ENCODE assay signal across 22 mouse cellular contexts in genomic region chr4:121225177-121225576, GRCm38 (mm10). TPM values are rescaled to one million over a fixed set of nuclear protein-coding genes. Genes with fewer than 3 reads are reported as not detected.
DNase-seq lines count a peak whose midpoint lies in the region; ATAC-seq and TF ChIP-seq lines count a peak whose summit lies in the region.
"Had no signal": no experiment of that assay in that cellular context is flagged by ENCODE, and none has a peak within 500 bp of the region (broad histone marks: within the 10 kb centered on the region; RNA-seq: fewer than 3 reads in every experiment).

No protein-coding gene starts in this region.

- in situ Hi-C loops in Patski (cut with MboI; ENCODE audit: low pct_unique_long_range_greater_than_20kb): loop anchor here (10.0 to 25.0 kb wide), 2 partner anchors 180 to 1862 kb away; no protein-coding TSS in a partner anchor

- H3K4me2 ChIP-seq in kidney, embryonic 15.5 days: no peak overlapping the region
- no peak overlapping the region for H3K4me2 ChIP-seq in midbrain, postnatal 0 days (ENCODE audit: low read depth, low read length, poor library complexity, severe bottlenecking)
- H3K4me2 ChIP-seq in midbrain, embryonic 16.5 days (ENCODE audit: low read length): no peak overlapping the region
- H3K4me2 ChIP-seq: hindbrain, embryonic 12.5 days; intestine, embryonic 15.5 days; midbrain, embryonic 12.5 days; neural tube, embryonic 13.5 days had no signal

- TF ChIP-seq POLR2A in kidney, adult 2 months (IDR thresholded peaks at IDR 0.05; ENCODE audit: low read depth, low read length): no peak

- H3K4me1 ChIP-seq in kidney, adult 2 months (ENCODE audit: control insufficient read depth, insufficient read depth, low read length): no peaks in the 10 kb centered on the region
- H3K4me1 ChIP-seq in kidney, embryonic 15.5 days: no peaks in the 10 kb centered on the region
- no peaks in the 10 kb centered on the region for H3K4me1 ChIP-seq in midbrain, postnatal 0 days (ENCODE audit: insufficient read depth, low read length)
- H3K4me1 ChIP-seq in midbrain, embryonic 16.5 days (ENCODE audit: control insufficient read depth, insufficient read depth, low read length): no peaks in the 10 kb centered on the region
- H3K4me1 ChIP-seq: hindbrain, embryonic 12.5 days; intestine, embryonic 15.5 days; midbrain, embryonic 12.5 days; neural tube, embryonic 13.5 days had no signal

- no peaks in the 10 kb centered on the region for H3K36me3 ChIP-seq in kidney, adult 2 months (ENCODE audit: control insufficient read depth, insufficient read depth, low read length)
- no peaks in the 10 kb centered on the region for H3K36me3 ChIP-seq in kidney, embryonic 15.5 days
- no peaks in the 10 kb centered on the region for H3K36me3 ChIP-seq in midbrain, postnatal 0 days (ENCODE audit: insufficient read depth, low read length)
- no peaks in the 10 kb centered on the region for H3K36me3 ChIP-seq in midbrain, embryonic 16.5 days (ENCODE audit: control insufficient read depth, insufficient read depth, low read length)
- H3K36me3 ChIP-seq: hindbrain, embryonic 12.5 days; intestine, embryonic 15.5 days; midbrain, embryonic 12.5 days; neural tube, embryonic 13.5 days had no signal

- CTCF ChIA-PET in Patski (lab: Charles Lee): no interaction called here

- TF ChIP-seq CTCF in kidney, adult 2 months (conservative IDR thresholded peaks at IDR 0.05; ENCODE audit: insufficient read depth, insufficient read length, low read depth, low read length): no peak
- 0 out of 2 replicates have a peak, but pooled peaks have one; percentile 7 for TF ChIP-seq CTCF in midbrain, postnatal 0 days (IDR thresholded peaks at IDR 0.05)
- peak; percentile 36 for TF ChIP-seq CTCF in Patski (IDR thresholded peaks at IDR 0.05)

- H3K27me3 ChIP-seq in kidney, adult 2 months (replicated peaks; ENCODE audit: control insufficient read depth, insufficient read depth, low read length): no peaks in the 10 kb centered on the region; the same call in 1 of the 2 replicates
- no peaks in the 10 kb centered on the region for H3K27me3 ChIP-seq in kidney, embryonic 15.5 days
- H3K27me3 ChIP-seq in midbrain, postnatal 0 days (ENCODE audit: insufficient read depth, low read length): no peaks in the 10 kb centered on the region
- no peaks in the 10 kb centered on the region; the same call in 1 of the 2 replicates for H3K27me3 ChIP-seq in midbrain, embryonic 16.5 days (ENCODE audit: control insufficient read depth, insufficient read depth, low read depth, low read length)
- H3K27me3 ChIP-seq in Patski: peaks cover 8% of the 10 kb centered on the region
- H3K27me3 ChIP-seq: hindbrain, embryonic 12.5 days; intestine, embryonic 15.5 days had no signal

- WGBS in kidney, adult 2 months: 81% methylated on average over 4 of the region's 4 CpGs
- WGBS in kidney, embryonic 15.5 days: 83% methylated on average over 4 of the region's 4 CpGs
- WGBS in midbrain, postnatal 0 days: 89% methylated on average over 4 of the region's 4 CpGs
- 89% methylated on average over 4 of the region's 4 CpGs for WGBS in midbrain, embryonic 16.5 days

- POLR2A ChIA-PET in Patski (lab: Charles Lee): no interaction called here

- ATAC-seq in kidney, embryonic 15.5 days (replicated peaks; ENCODE audit: low FRiP score): no peak
- no peak for ATAC-seq in midbrain, postnatal 0 days (ENCODE audit: low FRiP score)
- ATAC-seq in midbrain, embryonic 16.5 days: no peak
- no peak for ATAC-seq in Patski
- ATAC-seq: forebrain, embryonic 16.5 days; intestine, embryonic 15.5 days had no signal

- no peak overlapping the region for H3K9ac ChIP-seq in kidney, embryonic 15.5 days
- no peak overlapping the region for H3K9ac ChIP-seq in midbrain, postnatal 0 days (replicated peaks; ENCODE audit: low read length, poor library complexity, severe bottlenecking)
- no peak overlapping the region for H3K9ac ChIP-seq in midbrain, embryonic 16.5 days (ENCODE audit: low read depth, low read length)
- H3K9ac ChIP-seq: hindbrain, embryonic 12.5 days; intestine, embryonic 15.5 days; midbrain, embryonic 12.5 days; neural tube, embryonic 13.5 days had no signal

- H3K4me3 ChIP-seq in kidney, adult 2 months (ENCODE audit: insufficient read depth, low read depth, low read length): no peak overlapping the region
- no peak overlapping the region for H3K4me3 ChIP-seq in kidney, embryonic 15.5 days (replicated peaks)
- no peak overlapping the region for H3K4me3 ChIP-seq in midbrain, postnatal 0 days (ENCODE audit: low read depth, low read length)
- H3K4me3 ChIP-seq in midbrain, embryonic 16.5 days (ENCODE audit: low read depth, low read length): no peak overlapping the region
- H3K4me3 ChIP-seq: hindbrain, embryonic 12.5 days; intestine, embryonic 15.5 days; midbrain, embryonic 12.5 days; neural tube, embryonic 13.5 days had no signal

- peak; percentile 17 for DNase-seq in kidney, adult 2 months
- DNase-seq in midbrain, postnatal 0 days (ENCODE audit: low spot score): no peak
- DNase-seq in Patski (ENCODE audit: low read depth, low spot score): no peak
- no peak for DNase-seq in adipocyte (ENCODE audit: low spot score)
- no peak for DNase-seq in adrenal gland, adult 2 months
- DNase-seq: adrenal gland, postnatal 10 days; cerebellum, postnatal 10 days; embryo, embryonic 11 days; heart, postnatal 14 days; left cerebral cortex, postnatal 4 days; liver; lung, adult 18-20 months; right cerebral cortex, adult 18-20 months; thymus, postnatal 25 days had no signal

- no peaks in the 10 kb centered on the region for H3K9me3 ChIP-seq in kidney, embryonic 15.5 days (replicated peaks)
- H3K9me3 ChIP-seq in midbrain, postnatal 0 days (ENCODE audit: low read length): no peaks in the 10 kb centered on the region
- H3K9me3 ChIP-seq in midbrain, embryonic 16.5 days (replicated peaks; ENCODE audit: control insufficient read depth, low read length, poor library complexity, severe bottlenecking): no peaks in the 10 kb centered on the region
- H3K9me3 ChIP-seq: hindbrain, embryonic 12.5 days; intestine, embryonic 15.5 days; midbrain, embryonic 12.5 days; neural tube, embryonic 13.5 days had no signal

- H3K27ac ChIP-seq in kidney, adult 2 months (ENCODE audit: insufficient read depth, low read depth, low read length): no peak overlapping the region
- H3K27ac ChIP-seq in kidney, embryonic 15.5 days: no peak overlapping the region
- H3K27ac ChIP-seq in midbrain, postnatal 0 days (ENCODE audit: low read depth, low read length): no peak overlapping the region
- H3K27ac ChIP-seq in midbrain, embryonic 16.5 days (ENCODE audit: low read length): no peak overlapping the region
- H3K27ac ChIP-seq: hindbrain, embryonic 12.5 days; intestine, embryonic 15.5 days; macrophage; midbrain, embryonic 12.5 days; neural tube, embryonic 13.5 days had no signal

RNA-seq across cellular contexts. Expression of gene Rlf, which starts 10.3 kb away (rescaled TPM):
- 2.3 and 2.7 TPM in 2 replicates for polyA plus RNA-seq in kidney, adult 2 months (2012; rRNA removed)
- polyA plus RNA-seq in kidney, embryonic 15.5 days (2015; fragmentation: Nextera tagmentation; extraction: Ambion mirVana): 25.7 and 26.3 TPM in 2 replicates
- 32.1 and 40.8 TPM in 2 replicates for total RNA-seq in midbrain, postnatal 0 days (2014; rRNA removed)
- polyA plus RNA-seq in midbrain, postnatal 0 days (2015; fragmentation: Nextera tagmentation; extraction: Ambion mirVana): 14.9 and 19.4 TPM in 2 replicates
- polyA plus RNA-seq in midbrain, embryonic 16.5 days (2015; fragmentation: Nextera tagmentation; extraction: Ambion mirVana): 29.3 and 33.4 TPM in 2 replicates
- polyA plus RNA-seq in Patski (2021): 12.1 TPM
- total RNA-seq in adrenal gland, adult 2 months (2021): 10 to 100 TPM; 11.7 to 16.1 TPM
- 0.88 and 1.1 TPM in 2 replicates for polyA plus RNA-seq in adrenal gland, adult 2 months (2012; rRNA removed)
